Comparison of ENCODE assay signal across 13 mouse cellular contexts in the genomic region with DNA sequence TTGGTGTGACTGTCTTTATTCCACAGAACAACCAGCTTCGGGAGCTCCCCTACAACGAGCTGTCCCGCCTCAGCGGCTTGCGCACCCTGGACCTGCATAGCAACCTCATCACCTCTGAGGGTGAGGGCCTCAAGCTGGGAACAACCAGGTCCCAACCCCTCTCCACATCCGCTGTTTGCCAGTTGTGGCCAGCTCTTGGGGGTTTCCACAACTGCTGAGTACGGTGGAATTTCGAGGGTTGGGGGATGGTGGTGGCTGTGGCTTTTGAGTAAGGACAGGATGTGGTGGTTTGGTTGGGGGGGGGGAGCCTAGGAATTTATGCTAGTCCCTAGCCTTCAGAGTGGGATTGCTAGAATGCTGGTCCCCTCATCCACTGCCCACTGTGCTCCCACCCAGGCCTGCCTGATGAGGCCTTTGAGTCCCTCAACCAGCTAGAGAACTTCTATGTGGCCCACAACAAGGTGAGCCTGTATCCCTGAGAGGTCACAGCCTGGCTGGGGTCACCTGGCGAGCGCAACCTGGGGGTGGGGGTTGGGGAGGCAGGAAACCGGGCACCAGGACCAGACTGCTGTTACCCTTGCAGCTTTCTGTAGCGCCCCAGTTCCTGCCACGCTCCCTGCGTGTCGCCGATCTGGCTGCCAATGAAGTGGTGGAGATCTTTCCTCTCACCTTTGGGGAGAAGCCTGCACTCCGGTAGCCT. TPM values are rescaled to one million over a fixed set of nuclear protein-coding genes. Genes with fewer than 3 reads are reported as not detected.
DNase-seq lines count a peak whose midpoint lies in the region; ATAC-seq and TF ChIP-seq lines count a peak whose summit lies in the region.
"Had no signal": no experiment of that assay in that cellular context is flagged by ENCODE, and none has a peak within 500 bp of the region (broad histone marks: within the 10 kb centered on the region; RNA-seq: fewer than 3 reads in every experiment).

No protein-coding gene starts in this region.

- 0 out of 2 replicates have a peak overlapping the region, but pooled peaks have one; percentile 17 for H3K9ac ChIP-seq in limb, embryonic 14.5 days (ENCODE audit: low read depth, low read length, severe bottlenecking)
- H3K9ac ChIP-seq: hindbrain, embryonic 12.5 days had no signal

- H3K4me1 ChIP-seq in heart, embryonic 10.5 days, result peaks cover 23% of the 10 kb centered on the region
- peaks cover 16% of the 10 kb centered on the region; the same call in 1 of the 2 replicates for H3K4me1 ChIP-seq in limb, embryonic 14.5 days (ENCODE audit: control insufficient read depth, insufficient read depth, low read length)

- intact Hi-C loops in heart, postnatal 36 days (cut with DNase I), result no loop called here

- peaks cover 11% of the 10 kb centered on the region for H3K36me3 ChIP-seq in heart, embryonic 10.5 days
- H3K36me3 ChIP-seq in limb, embryonic 14.5 days (ENCODE audit: control insufficient read depth, insufficient read depth, low read length), result peaks cover 8% of the 10 kb centered on the region

- peaks cover 32% of the 10 kb centered on the region for H3K27me3 ChIP-seq in heart, embryonic 10.5 days (ENCODE audit: insufficient read depth, poor library complexity, severe bottlenecking)
- no peaks in the 10 kb centered on the region for H3K27me3 ChIP-seq in limb, embryonic 14.5 days (ENCODE audit: control insufficient read depth, insufficient read depth, low read length)

- peak overlapping the region; percentile 25; the same call in 1 of the 2 replicates for H3K4me2 ChIP-seq in limb, embryonic 14.5 days (replicated peaks; ENCODE audit: low read depth, low read length, severe bottlenecking)
- H3K4me2 ChIP-seq: hindbrain, embryonic 12.5 days; midbrain, embryonic 11.5 days had no signal

- peak; percentile 46; the same call in 1 of the 2 replicates for ATAC-seq in limb, embryonic 14.5 days (ENCODE audit: low FRiP score, low read depth)

- H3K4me3 ChIP-seq in heart, embryonic 10.5 days, result no peak overlapping the region
- H3K4me3 ChIP-seq in limb, embryonic 14.5 days (replicated peaks; ENCODE audit: low read length), result no peak overlapping the region; the same call in 1 of the 2 replicates
- H3K4me3 ChIP-seq: hindbrain, embryonic 12.5 days; left cerebral cortex, adult 2 months had no signal

- no peak for TF ChIP-seq POLR2A in limb, embryonic 14.5 days (IDR thresholded peaks at IDR 0.05; ENCODE audit: borderline replicate concordance, extremely low read depth, insufficient read depth, insufficient read length)

- H3K9me3 ChIP-seq in heart, embryonic 10.5 days, result no peaks in the 10 kb centered on the region
- no peaks in the 10 kb centered on the region for H3K9me3 ChIP-seq in limb, embryonic 14.5 days (ENCODE audit: control insufficient read depth, low read length)
- H3K9me3 ChIP-seq: hindbrain, embryonic 12.5 days had no signal

- peak overlapping the region; percentile 31; the same call in 1 of the 2 replicates for H3K27ac ChIP-seq in heart, embryonic 10.5 days
- peak overlapping the region; percentile 70 for H3K27ac ChIP-seq in limb, embryonic 14.5 days (replicated peaks; ENCODE audit: low read depth, low read length)
- H3K27ac ChIP-seq: hindbrain, embryonic 12.5 days; left cerebral cortex, adult 2 months had no signal

- no peak for DNase-seq in heart, embryonic 10.5 days (ENCODE audit: low spot score)
- DNase-seq in heart, postnatal 36 days, result no peak
- peak; percentile 33 to 40 for DNase-seq in spleen, postnatal 36 days (ENCODE audit: low spot score in 2 of 2)
- DNase-seq in spleen, postnatal 14 days (ENCODE audit: low spot score in 2 of 2), result no peak
- DNase-seq in limb, embryonic 14.5 days (ENCODE audit: low spot score), result no peak
- DNase-seq in adrenal gland, postnatal 4 days (ENCODE audit: low spot score in 2 of 2), result no peak
- no peak for DNase-seq in right cerebral cortex, postnatal 25 days
- no peak for DNase-seq in right cerebral cortex, adult 2 months (ENCODE audit: low spot score in 2 of 2)
- DNase-seq: B cell, adult 2 months; cerebellum, adult 8-10 months had no signal

- WGBS in heart, embryonic 10.5 days, result 52% methylated on average over 17 of the region's 17 CpGs
- 52% methylated on average over 17 of the region's 17 CpGs for WGBS in limb, embryonic 14.5 days

RNA-seq across cellular contexts. Expression of a gene that starts 1.6 kb away (rescaled TPM):
- 0.05 and 0.10 TPM in 2 replicates for polyA plus RNA-seq in heart, embryonic 10.5 days (2016; fragmentation: Nextera tagmentation; extraction: Ambion mirVana)
- total RNA-seq in heart, postnatal 36 days (2021), result not detected
- 4.9 and 6.7 TPM in 2 replicates for polyA plus RNA-seq in limb, embryonic 14.5 days (2012; rRNA removed)
- 1.3 and 1.5 TPM in 2 replicates for polyA plus RNA-seq in limb, embryonic 14.5 days (2014; fragmentation: Nextera tagmentation; extraction: Ambion mirVana)
- total RNA-seq in adrenal gland, postnatal 4 days (2021), result under 1 TPM; 0.98 to 0.99 TPM
- total RNA-seq: left cerebral cortex, adult 2 months had no signal

RNA-seq across cellular contexts. Expression of a gene that starts 20.4 kb away (rescaled TPM):
- 19.5 and 19.7 TPM in 2 replicates for polyA plus RNA-seq in heart, embryonic 10.5 days (2016; fragmentation: Nextera tagmentation; extraction: Ambion mirVana)
- 10 to 100 TPM; 14.5 to 15.8 TPM for total RNA-seq in heart, postnatal 36 days (2021)
- polyA plus RNA-seq in limb, embryonic 14.5 days (2012; rRNA removed), result 30.9 and 34.3 TPM in 2 replicates
- 21.6 and 22.9 TPM in 2 replicates for polyA plus RNA-seq in limb, embryonic 14.5 days (2014; fragmentation: Nextera tagmentation; extraction: Ambion mirVana)
- total RNA-seq in adrenal gland, postnatal 4 days (2021), result 10 to 100 TPM; 30.6 to 31.7 TPM

RNA-seq across cellular contexts. Expression of a gene that starts 20.5 kb away (rescaled TPM):
- 0.79 and 1.5 TPM in 2 replicates for polyA plus RNA-seq in heart, embryonic 10.5 days (2016; fragmentation: Nextera tagmentation; extraction: Ambion mirVana)
- under 1 TPM in 1 of 2 experiments, not detected in 1; 0.36 TPM for total RNA-seq in heart, postnatal 36 days (2021)
- polyA plus RNA-seq in limb, embryonic 14.5 days (2012; rRNA removed), result 1.7 TPM in 2 replicates
- polyA plus RNA-seq in limb, embryonic 14.5 days (2014; fragmentation: Nextera tagmentation; extraction: Ambion mirVana), result 0.44 and 0.72 TPM in 2 replicates
- total RNA-seq in adrenal gland, postnatal 4 days (2021), result 1 to 10 TPM; 1.2 TPM

RNA-seq across cellular contexts. Expression of a gene that starts 22.8 kb away (rescaled TPM):
- 10.4 and 14.2 TPM in 2 replicates for polyA plus RNA-seq in heart, embryonic 10.5 days (2016; fragmentation: Nextera tagmentation; extraction: Ambion mirVana)
- 1 to 10 TPM; 8.1 to 8.2 TPM for total RNA-seq in heart, postnatal 36 days (2021)
- 79.5 and 103 TPM in 2 replicates for polyA plus RNA-seq in limb, embryonic 14.5 days (2012; rRNA removed)
- 8.7 and 11.5 TPM in 2 replicates for polyA plus RNA-seq in limb, embryonic 14.5 days (2014; fragmentation: Nextera tagmentation; extraction: Ambion mirVana)
- 10 to 100 TPM; 29.3 to 32.0 TPM for total RNA-seq in adrenal gland, postnatal 4 days (2021)

RNA-seq across cellular contexts. Expression of a gene that starts 57.7 kb away (rescaled TPM):
- 1.2 and 2.3 TPM in 2 replicates for polyA plus RNA-seq in heart, embryonic 10.5 days (2016; fragmentation: Nextera tagmentation; extraction: Ambion mirVana)
- total RNA-seq in heart, postnatal 36 days (2021), result under 1 TPM; 0.80 to 0.95 TPM
- 3.0 and 4.8 TPM in 2 replicates for polyA plus RNA-seq in limb, embryonic 14.5 days (2012; rRNA removed)
- polyA plus RNA-seq in limb, embryonic 14.5 days (2014; fragmentation: Nextera tagmentation; extraction: Ambion mirVana), result 5.4 and 5.8 TPM in 2 replicates
- 1 to 10 TPM; 3.1 to 4.3 TPM for total RNA-seq in adrenal gland, postnatal 4 days (2021)

Comparison
In these comparisons a context has a peak if more than half of its experiments do, and no peak if none do; other contexts are left out.
1. DNase-seq: peak in spleen, postnatal 36 days (2 of 2); none in heart, embryonic 10.5 days (single experiment), heart, postnatal 36 days (0 of 2), spleen, postnatal 14 days (0 of 2), limb, embryonic 14.5 days (single experiment), adrenal gland, postnatal 4 days (0 of 2), right cerebral cortex, postnatal 25 days (single experiment) and right cerebral cortex, adult 2 months (0 of 2).